Mouse (Mus musculus) megakaryocyte progenitor cell, adult 5-6 weeks (primary cell): ENCODE results near the gene Rims4. TPM values are rescaled to one million over a fixed set of nuclear protein-coding genes. Genes with fewer than 3 reads are reported as not detected.
A peak's percentile ranks its signal among the peaks of the same experiment; 100 is the strongest.

Experiments
- ATAC-seq: replicated peaks from 2 replicates; pipeline ENCODE4 v1.8.0; 2016; ENCODE audit warnings: mild to moderate bottlenecking, moderate TSS enrichment, inconsistent platforms; ENCODE audit not compliant: poor library complexity
- total RNA-seq, 2 experiments: library from RNA; stranded (forward) in 1 of 2; stranded (reverse) in 1 of 2; fragments of 157-497, 149-512 nt in 1 of 2; fragments of 200-1000 nt in 1 of 2; gene quantifications; 2 replicates each; pipeline versions ENCODE4 v1.2.3 to v1.2.4; 2015 to 2017

Gene Rims4
- total RNA-seq, 2 experiments from 2014 or later: 0.02 TPM; not detected in 1

- no peak for ATAC-seq
Observed at GRCm38 (mm10) chr2:163871266-163871665, 47.2 kb downstream of the Rims4 start.

- ATAC-seq: no peak
Observed at GRCm38 (mm10) chr2:163869783-163870182, 48.7 kb downstream of the Rims4 start.

GRCm38 (mm10) chr2:163866061-163866460, 52.4 kb downstream of the Rims4 start:
- no peak for ATAC-seq

- ATAC-seq: no peak
Observed at GRCm38 (mm10) chr2:163865311-163865710, 53.2 kb downstream of the Rims4 start.

- ATAC-seq: peak; percentile 63
Observed at GRCm38 (mm10) chr2:163858254-163858947, 60.1 kb downstream of the Rims4 start.

- ATAC-seq: no peak
Observed at GRCm38 (mm10) chr2:163857233-163857632, 61.2 kb downstream of the Rims4 start.

GRCm38 (mm10) chr2:163853461-163853901, 65.0 kb downstream of the Rims4 start, which contains the start of gene Kcnk15:
TSS of gene Kcnk15 (plus strand) at chr2:163853651.
- peak; percentile 32; the same call in 1 of the 2 replicates for ATAC-seq

GRCm38 (mm10) chr2:163842043-163842442, 76.4 kb downstream of the Rims4 start:
- no peak for ATAC-seq

GRCm38 (mm10) chr2:163839519-163839918, 79.0 kb downstream of the Rims4 start:
- peak; percentile 49 for ATAC-seq

- ATAC-seq: peak; percentile 99
Observed at GRCm38 (mm10) chr2:163838043-163838442, 80.4 kb downstream of the Rims4 start.

GRCm38 (mm10) chr2:163831163-163831562, 87.3 kb downstream of the Rims4 start:
- no peak for ATAC-seq

- ATAC-seq: no peak; the same call in none of the 2 replicates
Observed at GRCm38 (mm10) chr2:163826494-163826893, 92.0 kb downstream of the Rims4 start.

GRCm38 (mm10) chr2:163825861-163826260, 92.6 kb downstream of the Rims4 start:
- ATAC-seq: no peak

GRCm38 (mm10) chr2:163823771-163824170, 94.7 kb downstream of the Rims4 start:
- no peak for ATAC-seq

GRCm38 (mm10) chr2:163823248-163823647, 95.2 kb downstream of the Rims4 start:
- ATAC-seq: peak; percentile 70

- ATAC-seq: peak; percentile 69
Observed at GRCm38 (mm10) chr2:163820607-163821006, 97.9 kb downstream of the Rims4 start, which contains the start of gene Ccn5. TSS of gene Ccn5 (plus strand) at chr2:163820861.

GRCm38 (mm10) chr2:163814739-163815465, 103.6 kb downstream of the Rims4 start:
- no peak for ATAC-seq

- ATAC-seq: peak; percentile 46
Observed at GRCm38 (mm10) chr2:163813077-163813476, 105.4 kb downstream of the Rims4 start.
